ENCODE assay signal across 8 mouse cellular contexts in the genomic region with DNA sequence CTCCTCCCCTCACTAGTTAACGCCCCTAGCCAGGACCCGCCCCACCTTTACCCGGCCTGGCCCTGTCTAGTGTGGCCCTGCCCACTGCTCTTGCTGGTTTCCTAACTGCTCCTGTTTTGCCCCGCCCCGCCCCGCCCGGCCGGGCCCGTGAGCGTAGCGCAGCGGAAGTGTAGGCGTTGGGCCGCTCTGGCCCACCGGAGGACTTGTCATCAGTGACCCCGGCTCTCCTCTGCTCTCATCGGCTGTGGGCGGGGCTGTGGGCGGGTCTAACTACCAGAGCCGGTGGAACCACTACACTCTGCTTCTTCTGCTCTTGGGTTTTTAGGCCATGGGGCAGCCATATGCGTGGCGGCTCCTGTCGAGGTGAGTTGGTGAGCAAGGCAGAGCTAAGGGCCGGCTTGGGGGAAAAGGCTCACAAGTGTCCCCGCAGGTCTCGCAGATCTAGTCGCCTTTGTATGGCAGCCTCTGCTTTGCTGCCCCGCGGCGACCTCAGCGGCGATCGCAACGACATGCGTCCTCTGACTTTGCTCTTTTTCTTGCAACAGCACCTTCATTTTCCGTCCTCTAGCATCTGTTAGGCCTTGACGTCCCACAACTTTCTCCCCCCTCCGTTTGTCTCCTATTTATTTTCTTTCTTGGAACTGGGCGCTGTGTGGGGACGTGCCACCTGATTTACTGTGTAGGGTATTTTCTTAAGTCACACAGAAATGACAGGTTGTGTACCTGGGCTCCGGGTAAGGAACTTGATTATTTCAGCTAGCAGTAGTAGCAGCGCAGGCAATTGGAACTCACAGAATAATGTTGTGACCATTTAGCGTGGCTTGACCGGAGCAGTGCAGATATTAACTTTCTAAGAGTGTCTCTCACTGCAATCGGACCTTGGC. TPM values are rescaled to one million over a fixed set of nuclear protein-coding genes. Genes with fewer than 3 reads are reported as not detected.
A peak's percentile ranks its signal among the peaks of the same experiment; 100 is the strongest.
DNase-seq lines count a peak whose midpoint lies in the region; ATAC-seq and TF ChIP-seq lines count a peak whose summit lies in the region.

A gene (plus strand): TSS at position 148 of the 884 bp plus-strand sequence.

- peak within 1 kb of the TSS; percentile 62 for H3K9ac ChIP-seq in embryonic facial prominence, embryonic 15.5 days
- peak within 1 kb of the TSS; percentile 63 for H3K9ac ChIP-seq in limb, embryonic 14.5 days (ENCODE audit: low read depth, low read length, severe bottlenecking)
- H3K9ac ChIP-seq in midbrain, postnatal 0 days (replicated peaks; ENCODE audit: low read length, poor library complexity, severe bottlenecking) = peak within 1 kb of the TSS; percentile 78

- peak within 1 kb of the TSS; percentile 85 for H3K27ac ChIP-seq in bone marrow, adult 2 months (ENCODE audit: control insufficient read depth, insufficient read depth, low read depth, low read length, poor library complexity)
- H3K27ac ChIP-seq in embryonic facial prominence, embryonic 15.5 days (replicated peaks) = peak within 1 kb of the TSS; percentile 84
- H3K27ac ChIP-seq in limb, embryonic 14.5 days (replicated peaks; ENCODE audit: low read depth, low read length) = peak within 1 kb of the TSS; percentile 73
- H3K27ac ChIP-seq in midbrain, postnatal 0 days (ENCODE audit: low read depth, low read length) = peak within 1 kb of the TSS; percentile 89

- peak within 1 kb of the TSS; percentile 78 for H3K4me3 ChIP-seq in bone marrow, adult 2 months (replicated peaks; ENCODE audit: control insufficient read depth, low read depth, low read length)
- peak within 1 kb of the TSS; percentile 64 for H3K4me3 ChIP-seq in embryonic facial prominence, embryonic 15.5 days (replicated peaks)
- peak within 1 kb of the TSS; percentile 62 for H3K4me3 ChIP-seq in limb, embryonic 14.5 days (replicated peaks; ENCODE audit: low read length)
- peak within 1 kb of the TSS; percentile 60 for H3K4me3 ChIP-seq in midbrain, postnatal 0 days (ENCODE audit: low read depth, low read length)

- H3K36me3 ChIP-seq in embryonic facial prominence, embryonic 15.5 days = no peaks in the 10 kb centered on the region
- H3K36me3 ChIP-seq in limb, embryonic 14.5 days (ENCODE audit: control insufficient read depth, insufficient read depth, low read length) = no peaks in the 10 kb centered on the region
- no peaks in the 10 kb centered on the region for H3K36me3 ChIP-seq in midbrain, postnatal 0 days (ENCODE audit: insufficient read depth, low read length)

- H3K27me3 ChIP-seq in embryonic facial prominence, embryonic 15.5 days = no peaks in the 10 kb centered on the region
- H3K27me3 ChIP-seq in limb, embryonic 14.5 days (ENCODE audit: control insufficient read depth, insufficient read depth, low read length) = no peaks in the 10 kb centered on the region
- no peaks in the 10 kb centered on the region for H3K27me3 ChIP-seq in midbrain, postnatal 0 days (ENCODE audit: insufficient read depth, low read length)

- TF ChIP-seq CTCF in bone marrow, adult 2 months (IDR thresholded peaks at IDR 0.05; ENCODE audit: control insufficient read depth, insufficient read depth, low read length) = no peak
- no peak; the same call in 1 of the 2 replicates for TF ChIP-seq CTCF in midbrain, postnatal 0 days (IDR thresholded peaks at IDR 0.05)

- DNase-seq in 416B (ENCODE audit: low read depth) = peak; percentile 99
- DNase-seq in heart, adult 8-10 months (ENCODE audit: low spot score) = peak; percentile 98
- DNase-seq in kidney, adult 9 months = peak; percentile 100
- peak; percentile 99 for DNase-seq in limb, embryonic 14.5 days (ENCODE audit: low spot score)
- DNase-seq in midbrain, postnatal 0 days (ENCODE audit: low spot score) = peak; percentile 99
- DNase-seq in spleen, postnatal 14 days (ENCODE audit: low spot score in 2 of 2) = peak; percentile 96

- H3K4me1 ChIP-seq in bone marrow, adult 2 months (ENCODE audit: control insufficient read depth, insufficient read depth, low read length) = peaks cover 6% of the 10 kb centered on the region
- peaks cover 8% of the 10 kb centered on the region for H3K4me1 ChIP-seq in embryonic facial prominence, embryonic 15.5 days
- peaks cover 5% of the 10 kb centered on the region; the same call in 1 of the 2 replicates for H3K4me1 ChIP-seq in limb, embryonic 14.5 days (ENCODE audit: control insufficient read depth, insufficient read depth, low read length)
- 0 out of 2 replicates have a peak, but pooled peaks cover 3% of the 10 kb centered on the region for H3K4me1 ChIP-seq in midbrain, postnatal 0 days (ENCODE audit: insufficient read depth, low read length)

- H3K4me2 ChIP-seq in embryonic facial prominence, embryonic 15.5 days (replicated peaks) = peak within 1 kb of the TSS; percentile 61
- H3K4me2 ChIP-seq in limb, embryonic 14.5 days (replicated peaks; ENCODE audit: low read depth, low read length, severe bottlenecking) = peak within 1 kb of the TSS; percentile 69
- H3K4me2 ChIP-seq in midbrain, postnatal 0 days (ENCODE audit: low read depth, low read length, poor library complexity, severe bottlenecking) = peak within 1 kb of the TSS; percentile 60

- TF ChIP-seq POLR2A in bone marrow, adult 2 months (IDR thresholded peaks at IDR 0.05; ENCODE audit: borderline replicate concordance, control insufficient read depth, low read depth, low read length) = peak; percentile 84
- peak; percentile 90; the same call in 1 of the 2 replicates for TF ChIP-seq POLR2A in limb, embryonic 14.5 days (IDR thresholded peaks at IDR 0.05; ENCODE audit: borderline replicate concordance, extremely low read depth, insufficient read depth, insufficient read length)

- WGBS in bone marrow, adult 2 months = under 1% methylated on average over 45 of the region's 45 CpGs
- 2% methylated on average over 45 of the region's 45 CpGs for WGBS in embryonic facial prominence, embryonic 15.5 days
- 2% methylated on average over 45 of the region's 45 CpGs for WGBS in limb, embryonic 14.5 days
- WGBS in midbrain, postnatal 0 days = 2% methylated on average over 45 of the region's 45 CpGs

- ATAC-seq in embryonic facial prominence, embryonic 15.5 days (ENCODE audit: insufficient number of reproducible peaks, low FRiP score, low TSS enrichment, low read depth) = peak; percentile 100
- ATAC-seq in limb, embryonic 14.5 days (ENCODE audit: low FRiP score, low read depth) = peak; percentile 100
- ATAC-seq in midbrain, postnatal 0 days (ENCODE audit: low FRiP score) = peak; percentile 100

- no peaks in the 10 kb centered on the region for H3K9me3 ChIP-seq in embryonic facial prominence, embryonic 15.5 days (replicated peaks)
- H3K9me3 ChIP-seq in limb, embryonic 14.5 days (ENCODE audit: control insufficient read depth, low read length) = no peaks in the 10 kb centered on the region
- H3K9me3 ChIP-seq in midbrain, postnatal 0 days (ENCODE audit: low read length) = no peaks in the 10 kb centered on the region

RNA-seq across cellular contexts. Expression of the gene that starts here (rescaled TPM):
- 2.2 and 8.8 TPM in 2 replicates for polyA plus RNA-seq in bone marrow, adult 2 months (2011; ENCODE audit: insufficient read depth, insufficient read length, low replicate concordance, missing spikeins)
- polyA plus RNA-seq in embryonic facial prominence, embryonic 15.5 days (2015; fragmentation: Nextera tagmentation; extraction: Ambion mirVana) = 21.9 and 22.4 TPM in 2 replicates
- total RNA-seq in heart, adult 8-10 months (2022) = 10 to 100 TPM; 84.4 to 94.4 (median 88.9) TPM
- 18.4 and 20.4 TPM in 2 replicates for polyA plus RNA-seq in limb, embryonic 14.5 days (2012; rRNA removed)
- polyA plus RNA-seq in limb, embryonic 14.5 days (2014; fragmentation: Nextera tagmentation; extraction: Ambion mirVana) = 24.4 and 25.7 TPM in 2 replicates
- total RNA-seq in midbrain, postnatal 0 days (2014; rRNA removed) = 13.5 and 23.1 TPM in 2 replicates
- 20.2 and 20.9 TPM in 2 replicates for polyA plus RNA-seq in midbrain, postnatal 0 days (2015; fragmentation: Nextera tagmentation; extraction: Ambion mirVana)

Comparison
In these comparisons a context has a peak if more than half of its experiments do, and no peak if none do; other contexts are left out.
1. Peak in every context shown above with its lines: DNase-seq, ATAC-seq, H3K4me3 ChIP-seq and H3K27ac ChIP-seq.